Mouse (Mus musculus) retina, embryonic 14.5 days (tissue): ENCODE measurements around the gene Zfp36l1.
A peak's percentile ranks its signal among the peaks of the same experiment; 100 is the strongest.

Experiments used
- DNase-seq: peaks from one replicate; pipeline ENCODE4 v3.0.0-alpha.2; 2015; ENCODE audit warnings: low spot score

Gene Zfp36l1

DNA sequence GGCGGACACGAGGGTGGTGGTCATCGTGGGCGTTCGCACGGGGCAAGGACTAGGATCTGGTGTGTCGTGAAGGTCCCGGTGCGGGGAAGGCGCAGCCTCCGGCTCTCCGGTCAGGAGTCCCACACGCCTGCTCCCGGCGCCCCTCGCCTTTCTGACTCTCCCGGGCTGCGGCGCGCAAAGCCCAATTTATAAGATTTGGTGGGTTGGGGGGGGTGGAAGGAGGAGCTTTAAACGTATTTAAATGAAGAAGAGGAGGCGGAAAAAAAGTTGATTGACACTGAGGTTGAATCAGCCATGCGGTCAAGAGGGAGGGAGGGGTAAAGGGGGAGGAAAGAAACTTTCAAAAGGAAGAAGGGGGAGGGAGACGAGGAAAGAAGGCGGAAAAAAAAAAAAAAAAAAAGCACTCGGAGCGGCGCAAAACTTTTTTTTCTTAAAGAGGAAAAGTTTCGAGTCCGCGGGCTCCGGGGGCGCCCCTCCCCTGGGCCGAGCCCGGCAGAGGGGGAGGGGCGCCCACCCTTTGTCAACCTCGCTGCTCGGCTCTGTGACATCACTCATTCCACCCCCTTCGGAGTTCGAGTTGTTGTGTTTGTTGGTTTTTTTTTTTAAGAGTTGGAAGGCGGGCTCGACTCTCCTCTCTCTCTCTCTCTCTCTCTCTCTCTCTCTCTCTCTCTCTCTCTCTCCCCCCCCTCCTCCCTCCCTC lies at the start of gene Zfp36l1:
Zfp36l1 (minus strand) TSS at position 162 of the 700 bp plus-strand sequence.
- DNase-seq = peak; percentile 95

DNA sequence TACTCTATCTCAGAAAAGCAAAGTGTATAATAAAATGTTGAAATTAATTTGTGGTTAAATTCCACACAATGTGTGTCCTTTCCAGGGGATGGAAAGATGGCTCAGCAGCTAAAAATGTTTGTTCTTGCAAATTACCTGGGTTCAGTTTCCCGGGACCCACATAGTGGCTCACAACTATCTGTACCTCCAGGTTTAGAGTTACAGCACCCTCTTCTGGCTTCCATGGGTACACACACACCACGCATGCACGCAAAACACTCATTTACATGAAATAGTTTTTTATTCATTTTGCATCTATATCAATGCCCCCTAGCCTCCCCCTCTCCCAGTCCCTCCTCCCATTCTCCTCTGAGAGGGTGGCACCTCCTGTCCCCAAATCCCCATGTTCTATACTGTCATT lies 49.6 kb upstream of the Zfp36l1 start:
- DNase-seq = no peak

DNA sequence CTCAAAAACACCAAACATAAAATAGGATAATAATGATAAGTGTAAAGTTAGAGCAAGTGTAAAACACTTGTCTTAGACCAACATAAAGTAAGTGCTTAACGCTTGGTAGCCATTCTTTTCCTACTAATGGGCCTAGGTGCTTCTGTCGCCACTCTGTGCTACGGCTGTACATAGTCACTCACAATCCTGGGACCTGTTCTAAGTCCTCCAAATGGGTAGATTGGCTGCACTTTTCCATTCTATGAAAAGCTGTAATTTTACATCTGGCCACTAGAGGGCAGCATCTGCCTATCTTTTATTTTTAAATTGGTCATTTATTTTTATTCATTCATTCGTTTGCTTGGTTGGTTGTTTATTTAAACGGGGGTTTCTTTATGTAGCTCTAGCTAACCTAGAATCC lies 44.9 kb upstream of the Zfp36l1 start:
- DNase-seq = peak; percentile 74

DNA sequence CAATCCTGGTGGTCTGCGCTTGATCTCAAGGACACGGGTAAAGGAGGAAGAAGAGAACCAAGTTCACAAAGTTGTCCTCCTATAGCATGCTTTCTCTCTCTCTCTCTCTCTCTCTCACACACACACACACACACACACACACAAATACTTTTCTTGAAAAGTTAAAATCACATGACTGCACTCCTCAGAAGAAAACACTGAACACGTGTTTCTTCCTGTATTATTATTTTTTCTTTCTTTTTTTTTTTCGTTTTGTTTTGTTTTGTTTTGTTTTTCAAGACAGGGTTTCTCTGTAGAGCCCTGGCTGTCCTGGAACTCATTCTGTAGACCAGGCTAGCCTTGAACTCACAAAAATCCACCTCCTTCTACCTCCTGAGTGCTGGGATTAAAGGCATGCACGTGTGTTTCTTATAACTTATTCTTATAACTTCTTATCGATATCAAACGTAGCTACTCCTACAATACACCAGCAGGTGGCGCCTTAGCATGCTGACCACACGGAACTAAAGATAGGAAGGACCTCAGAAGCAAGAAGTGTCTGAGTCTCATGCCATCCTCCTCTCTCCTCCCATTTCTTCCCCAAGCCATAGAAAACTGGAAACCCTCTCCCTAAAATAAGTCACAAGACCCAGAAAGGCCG lies 41.0 kb upstream of the Zfp36l1 start:
- peak; percentile 85 for DNase-seq

DNA sequence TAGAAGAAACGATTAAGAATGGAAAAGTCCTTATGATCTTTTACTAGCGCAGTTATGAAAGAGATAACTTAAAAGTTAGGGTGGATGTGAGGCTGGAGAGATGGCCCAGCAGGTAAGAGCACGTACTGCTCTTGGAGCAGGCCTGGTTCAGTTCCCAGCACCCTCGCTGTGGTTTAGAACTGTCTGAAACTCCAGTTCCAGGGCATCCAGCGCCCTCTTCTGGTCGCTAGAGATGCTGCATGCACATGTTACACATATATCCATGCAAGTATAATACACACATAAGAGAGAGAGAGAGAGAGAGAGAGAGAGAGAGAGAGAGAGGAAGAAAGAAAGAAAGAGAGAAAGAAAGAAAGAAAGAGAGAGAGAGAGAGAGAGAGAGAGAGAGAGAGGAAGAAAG lies 40.3 kb upstream of the Zfp36l1 start:
- DNase-seq = no peak

DNA sequence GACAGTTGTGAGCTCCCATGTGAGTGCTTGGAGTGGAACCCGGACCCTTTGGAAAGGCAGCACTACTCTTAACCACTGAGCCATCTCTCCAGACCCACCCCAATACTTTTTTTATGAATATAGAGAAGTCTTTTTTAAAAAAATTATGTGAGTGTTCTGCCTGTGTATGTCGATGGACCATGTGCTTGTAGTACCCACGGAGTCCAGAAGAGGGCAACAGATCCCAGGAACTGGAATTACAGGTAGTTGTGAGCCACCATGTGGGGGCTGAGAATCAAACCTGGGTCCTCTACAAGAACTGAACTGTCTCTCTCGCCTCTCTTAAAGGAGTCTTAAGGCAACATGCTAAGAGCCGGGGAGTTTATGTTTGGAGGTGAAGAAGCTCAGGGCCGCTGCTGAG lies 39.0 kb upstream of the Zfp36l1 start:
- DNase-seq = no peak

DNA sequence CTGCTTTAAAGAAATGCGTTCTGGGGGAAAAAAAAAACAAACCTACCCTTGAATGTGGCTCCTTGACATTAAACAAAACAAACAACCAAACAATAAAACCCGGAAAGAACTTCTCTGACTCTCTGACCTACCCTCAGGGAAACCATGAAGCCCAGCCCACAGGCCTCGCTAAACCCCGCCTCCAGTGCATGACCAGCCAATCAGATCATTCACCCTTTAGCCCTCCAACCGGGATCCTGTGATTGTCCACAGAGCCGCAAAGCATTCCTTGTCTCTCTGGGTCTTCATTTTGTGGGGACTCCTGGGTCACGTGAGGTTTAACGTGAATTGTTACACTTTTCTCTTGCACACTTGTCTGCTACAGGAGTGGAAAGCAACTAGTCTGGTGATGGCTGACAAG lies 37.8 kb upstream of the Zfp36l1 start:
- peak; percentile 64 for DNase-seq

DNA sequence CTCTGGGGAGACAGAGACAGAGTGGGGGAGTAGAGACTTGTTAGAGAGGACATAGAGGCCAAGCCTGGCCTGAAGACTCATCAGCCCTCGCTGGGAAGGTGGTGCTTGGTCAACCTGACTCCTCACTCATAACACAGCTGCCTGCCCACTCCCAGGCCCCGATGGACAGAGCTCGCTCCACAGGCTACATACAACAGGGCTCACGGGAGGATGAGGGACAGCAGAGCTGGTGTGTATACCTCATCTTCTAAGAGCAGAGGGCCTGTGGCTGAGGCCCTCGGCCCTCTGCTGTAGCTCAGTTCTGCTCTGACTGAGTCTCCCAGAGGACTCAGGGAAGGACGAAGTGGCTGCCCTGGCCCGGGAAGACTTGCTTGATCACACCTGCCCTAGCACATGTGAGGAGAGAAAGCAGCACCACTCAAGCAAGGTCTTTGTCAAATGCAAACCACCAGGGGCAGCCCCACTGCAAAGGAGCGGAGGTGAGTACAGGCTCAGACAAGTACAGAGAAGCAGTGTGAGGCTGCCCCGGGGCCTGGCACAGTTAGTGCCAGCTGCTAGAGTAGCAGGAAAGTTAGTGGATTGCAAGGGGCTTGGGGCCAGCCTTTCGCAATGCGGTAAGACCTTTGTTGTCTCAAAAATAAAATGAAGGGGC lies 34.9 kb upstream of the Zfp36l1 start:
- DNase-seq = no peak

DNA sequence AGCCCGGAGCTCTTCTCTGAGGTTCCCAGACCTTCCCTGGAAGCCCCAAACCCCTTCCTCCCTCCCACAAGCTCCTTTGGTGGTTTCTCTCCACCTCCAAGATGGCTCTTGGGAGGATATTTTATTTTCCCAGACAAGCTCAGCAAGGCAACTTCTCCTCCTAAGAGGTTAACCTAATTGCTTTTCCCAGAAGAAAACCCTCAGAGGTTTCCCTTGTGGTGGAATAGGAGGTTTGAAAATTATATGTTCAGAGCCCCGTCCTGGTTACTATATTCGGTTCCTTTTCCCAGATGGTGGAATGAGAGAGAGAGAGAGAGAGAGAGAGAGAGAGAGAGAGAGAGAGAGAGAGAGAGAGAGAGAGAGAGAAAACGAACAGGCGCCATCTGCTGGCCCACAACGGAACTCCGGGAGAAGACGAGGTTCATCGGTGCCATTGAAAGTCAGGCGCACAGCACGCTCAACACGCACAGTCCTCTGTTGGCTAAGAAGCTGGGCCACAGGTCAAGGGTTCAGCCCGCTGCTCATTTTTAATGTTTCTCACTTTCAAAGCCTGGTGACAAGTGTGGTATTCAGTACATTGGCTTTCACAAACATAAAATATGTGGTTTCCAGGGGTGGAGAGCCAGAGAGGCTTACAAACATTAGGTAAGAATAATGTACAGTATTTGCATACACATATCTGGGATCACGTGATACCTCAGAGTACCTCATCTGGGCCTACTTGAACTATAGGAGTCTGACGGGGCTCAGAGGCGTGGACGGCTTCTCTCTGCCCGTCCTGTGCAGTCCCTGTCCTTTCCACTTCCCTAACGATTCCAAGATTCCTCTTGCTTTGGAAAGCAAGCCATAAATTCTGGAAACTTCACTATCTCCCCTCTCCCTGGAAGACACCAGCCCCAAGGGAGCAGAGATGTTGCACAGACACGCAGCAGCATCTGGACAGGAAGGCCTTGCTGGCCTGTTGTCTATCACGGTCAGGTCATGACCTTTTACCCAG lies 33.7 kb upstream of the Zfp36l1 start:
- DNase-seq = peak; percentile 91

DNA sequence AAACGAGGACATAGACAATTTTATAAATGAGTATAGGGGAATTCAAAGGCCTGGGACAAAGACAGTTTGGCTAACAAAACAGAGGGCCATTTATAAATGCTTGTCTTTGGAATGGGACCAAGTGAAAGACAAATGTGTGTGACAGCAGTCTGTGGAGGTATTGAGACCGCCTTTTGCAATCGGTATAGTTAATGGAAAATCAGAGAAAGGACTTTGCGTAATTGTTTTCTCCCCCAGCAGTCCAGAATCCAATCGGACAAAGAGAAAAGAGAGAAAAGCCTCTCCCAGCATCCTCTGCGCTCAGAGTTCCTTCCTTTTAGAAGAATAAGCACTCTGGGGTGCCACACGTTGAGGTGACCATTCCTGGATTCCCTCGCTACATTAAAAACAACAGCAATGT lies 32.6 kb upstream of the Zfp36l1 start:
- no peak for DNase-seq

DNA sequence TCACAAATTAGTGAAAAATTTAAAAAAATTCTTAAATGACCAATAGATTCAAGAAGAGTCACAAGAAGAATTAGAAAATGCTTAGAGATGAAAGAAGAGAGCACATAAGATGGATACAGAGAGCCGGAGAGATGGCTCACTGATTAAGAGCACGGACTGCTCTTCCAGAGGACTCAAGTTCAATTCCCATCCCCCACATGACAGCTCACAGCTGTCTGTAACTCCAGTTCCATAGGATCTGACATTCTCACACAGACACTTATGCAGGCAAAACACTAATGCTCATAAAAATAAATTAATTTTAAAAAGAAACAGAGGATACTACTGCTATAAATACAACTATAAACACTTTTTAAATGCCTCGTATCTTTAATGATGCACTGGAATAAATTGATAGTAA lies 32.0 kb upstream of the Zfp36l1 start:
- no peak for DNase-seq

DNA sequence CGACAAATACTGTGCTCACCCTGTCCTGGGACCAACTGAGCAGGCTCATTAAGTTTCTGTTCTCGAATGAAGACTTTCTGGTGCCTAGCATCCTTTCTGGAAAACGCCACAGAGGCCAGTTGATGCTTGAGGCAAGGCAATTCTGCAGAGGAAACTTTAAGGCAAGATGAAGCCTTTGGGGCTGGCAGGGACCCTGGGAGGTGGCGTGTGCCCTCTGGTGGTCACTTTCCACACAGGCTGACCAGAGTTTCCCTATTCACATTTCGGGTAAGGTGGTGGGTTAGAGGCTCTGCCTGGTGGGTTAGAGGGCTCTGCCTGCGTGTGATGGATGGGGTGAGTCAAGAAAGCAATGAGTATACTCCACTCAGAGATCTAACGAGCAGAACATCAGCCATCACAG lies 28.7 kb upstream of the Zfp36l1 start:
- DNase-seq = peak; percentile 88

DNA sequence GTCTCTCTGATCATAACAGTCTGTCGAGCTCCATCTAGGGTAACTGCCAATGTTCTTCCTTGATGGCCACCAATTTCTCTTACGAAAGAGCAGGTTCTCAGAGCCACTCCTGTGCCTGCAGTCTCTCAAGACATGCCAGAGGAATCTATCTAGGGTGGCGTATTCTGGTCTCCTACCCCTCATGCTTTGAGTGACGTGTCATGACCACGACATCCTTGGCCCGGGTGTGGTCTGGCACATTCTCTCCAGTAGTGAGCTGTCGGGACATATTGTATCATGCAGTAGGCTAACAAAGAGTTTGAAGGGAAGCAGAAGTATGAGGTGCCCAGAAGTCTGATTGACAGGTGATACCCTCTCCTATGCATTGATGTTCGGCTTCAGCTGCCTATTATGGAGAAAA lies 28.2 kb upstream of the Zfp36l1 start:
- no peak for DNase-seq

DNA sequence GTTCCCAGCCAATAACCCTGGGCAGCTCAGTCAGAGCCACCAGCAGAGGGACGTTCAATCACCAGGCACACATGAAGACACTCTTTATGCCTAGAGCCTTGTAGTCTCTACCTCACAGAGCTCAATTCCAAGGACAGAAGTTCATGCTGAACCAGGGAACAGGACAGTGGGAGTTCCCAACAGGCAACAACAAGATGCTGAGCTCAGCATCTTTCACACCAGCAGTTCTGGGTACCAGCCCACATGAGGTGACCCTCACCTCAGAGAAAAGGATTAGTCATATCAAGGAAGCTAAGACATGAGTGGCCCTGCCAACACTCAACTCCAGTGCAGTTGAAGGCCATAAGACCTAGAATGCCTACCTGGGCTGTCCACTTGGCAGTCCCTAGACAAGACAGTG lies 24.9 kb upstream of the Zfp36l1 start:
- DNase-seq = no peak

DNA sequence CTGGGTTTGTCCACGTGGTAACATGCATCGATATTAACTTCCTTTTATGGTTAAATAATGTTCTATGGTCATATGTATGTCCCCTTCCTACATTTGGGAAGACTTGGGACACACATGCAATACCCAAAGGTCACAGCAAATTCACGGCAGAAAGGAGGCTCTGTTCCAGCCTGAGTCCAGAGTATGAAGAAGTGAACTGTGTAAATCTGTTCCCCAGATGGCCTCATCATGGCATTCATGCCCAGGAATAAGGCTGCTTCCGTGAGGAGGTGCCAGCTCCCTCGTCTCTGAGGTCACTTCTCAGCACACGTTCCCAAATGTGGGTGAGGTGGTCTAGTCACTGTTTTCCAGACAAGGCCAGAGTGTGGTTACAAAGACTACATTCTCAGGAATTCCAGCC lies 24.4 kb upstream of the Zfp36l1 start:
- DNase-seq = no peak

DNA sequence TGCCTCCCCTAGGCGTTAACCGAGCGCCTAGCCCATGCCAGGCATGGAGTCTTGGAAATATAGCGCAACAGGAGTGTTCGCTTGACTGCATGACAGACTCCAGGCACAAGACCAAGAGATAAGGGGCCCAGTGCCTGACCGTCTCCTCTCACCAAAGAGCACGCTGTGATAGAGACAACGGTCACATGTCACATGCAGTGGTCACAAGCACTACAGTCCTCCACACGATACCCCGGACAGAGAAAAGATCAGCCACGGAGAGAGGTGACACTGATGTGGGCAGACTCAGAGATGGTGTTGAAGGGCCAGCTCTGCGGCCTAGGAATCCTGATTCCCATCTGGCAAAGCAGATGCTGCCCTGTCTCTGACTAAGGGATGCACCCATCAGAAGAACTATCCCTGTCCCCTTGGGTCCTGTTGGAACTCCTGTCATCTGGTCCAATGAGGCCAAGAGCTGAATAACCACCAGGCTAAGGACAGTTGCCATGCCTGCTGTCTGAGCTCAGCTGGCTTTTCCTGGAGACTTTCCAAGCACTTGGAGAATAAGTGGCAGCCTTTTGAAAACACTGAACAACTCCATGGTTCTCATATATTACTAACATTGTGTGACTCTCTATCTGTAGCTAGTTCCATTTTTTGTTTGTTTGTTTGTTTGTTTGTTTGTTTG lies 23.6 kb upstream of the Zfp36l1 start:
- DNase-seq = no peak

DNA sequence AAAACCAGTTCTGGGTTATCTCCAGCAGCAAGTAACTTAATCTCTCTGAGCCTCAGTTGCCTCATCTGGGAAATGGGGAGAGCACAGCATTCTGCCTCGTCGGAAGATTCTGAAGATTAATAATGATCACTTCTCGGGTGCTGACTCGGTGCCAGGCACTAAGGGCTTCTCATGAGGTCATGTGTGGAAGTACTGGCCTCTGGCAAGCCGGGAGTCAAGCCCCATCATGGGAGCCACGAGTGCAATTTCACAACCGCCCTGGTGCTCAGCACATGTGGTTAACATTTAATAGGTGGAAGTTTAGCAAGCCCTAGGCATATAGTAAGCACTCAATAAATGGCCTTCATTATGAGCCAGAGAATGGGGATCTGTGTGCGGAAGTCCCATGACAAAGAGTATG lies 22.4 kb upstream of the Zfp36l1 start:
- no peak for DNase-seq

DNA sequence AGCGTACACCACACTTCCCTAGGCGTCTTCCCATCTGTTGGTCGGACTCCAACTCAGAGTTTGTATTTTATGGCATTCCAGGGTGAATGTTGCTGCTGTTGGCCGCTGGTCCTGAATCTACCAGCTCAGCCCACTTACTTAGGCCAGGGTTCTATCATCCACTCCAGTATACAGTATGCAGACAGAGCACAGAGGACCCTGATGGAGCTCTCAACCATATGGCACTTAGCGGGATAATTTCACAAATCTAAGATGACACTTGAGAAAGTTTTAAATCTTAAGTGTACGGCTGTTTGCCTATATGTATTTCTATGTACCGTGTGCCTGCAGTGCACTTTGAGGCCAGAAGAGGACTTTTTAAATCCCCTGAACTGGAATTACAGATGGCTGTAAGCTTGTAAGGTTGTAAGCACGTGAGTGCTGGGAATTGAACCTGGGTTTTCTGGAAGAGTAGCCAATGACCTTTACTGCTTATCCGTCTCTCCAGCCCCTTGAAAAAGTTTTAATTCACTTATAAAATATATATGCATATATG lies 20.3 kb upstream of the Zfp36l1 start:
- DNase-seq = peak; percentile 55

DNA sequence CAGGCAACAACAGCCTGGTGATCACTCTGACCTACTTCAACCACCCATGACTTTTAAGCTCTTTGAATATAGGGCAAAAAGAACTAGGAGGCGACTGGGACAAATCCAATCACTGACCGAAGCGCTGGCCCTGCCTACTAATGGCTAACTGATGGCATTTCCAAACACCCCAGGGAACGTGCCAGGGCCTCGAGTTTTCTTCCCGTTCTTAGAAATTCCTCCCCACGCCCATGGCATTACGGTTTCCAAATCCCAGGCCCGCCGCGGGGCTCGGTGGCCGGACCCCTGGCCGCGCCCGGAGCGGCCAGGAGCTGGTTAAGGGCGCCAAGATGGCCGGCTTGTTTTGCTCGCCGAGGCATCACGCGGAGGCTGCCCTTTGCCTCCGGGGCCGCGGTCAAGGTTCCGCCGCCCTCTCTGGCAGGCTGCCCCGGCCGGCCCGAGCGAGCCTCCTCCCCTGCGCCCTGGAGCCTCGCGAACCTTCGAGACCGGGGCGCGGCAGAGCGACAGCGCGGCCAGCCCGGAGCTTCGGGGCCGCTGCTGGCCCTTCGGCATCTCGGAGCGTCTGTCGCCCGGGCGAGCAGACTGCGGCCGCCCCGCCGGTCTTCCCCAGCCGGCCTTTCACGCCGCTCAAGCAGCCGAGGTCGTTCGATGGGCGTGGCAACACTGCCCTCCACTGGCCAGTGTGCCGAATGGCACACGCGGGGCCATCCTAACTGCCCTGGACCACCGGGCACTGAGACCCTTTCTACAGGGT lies 19.6 kb upstream of the Zfp36l1 start:
- DNase-seq = peak; percentile 96

DNA sequence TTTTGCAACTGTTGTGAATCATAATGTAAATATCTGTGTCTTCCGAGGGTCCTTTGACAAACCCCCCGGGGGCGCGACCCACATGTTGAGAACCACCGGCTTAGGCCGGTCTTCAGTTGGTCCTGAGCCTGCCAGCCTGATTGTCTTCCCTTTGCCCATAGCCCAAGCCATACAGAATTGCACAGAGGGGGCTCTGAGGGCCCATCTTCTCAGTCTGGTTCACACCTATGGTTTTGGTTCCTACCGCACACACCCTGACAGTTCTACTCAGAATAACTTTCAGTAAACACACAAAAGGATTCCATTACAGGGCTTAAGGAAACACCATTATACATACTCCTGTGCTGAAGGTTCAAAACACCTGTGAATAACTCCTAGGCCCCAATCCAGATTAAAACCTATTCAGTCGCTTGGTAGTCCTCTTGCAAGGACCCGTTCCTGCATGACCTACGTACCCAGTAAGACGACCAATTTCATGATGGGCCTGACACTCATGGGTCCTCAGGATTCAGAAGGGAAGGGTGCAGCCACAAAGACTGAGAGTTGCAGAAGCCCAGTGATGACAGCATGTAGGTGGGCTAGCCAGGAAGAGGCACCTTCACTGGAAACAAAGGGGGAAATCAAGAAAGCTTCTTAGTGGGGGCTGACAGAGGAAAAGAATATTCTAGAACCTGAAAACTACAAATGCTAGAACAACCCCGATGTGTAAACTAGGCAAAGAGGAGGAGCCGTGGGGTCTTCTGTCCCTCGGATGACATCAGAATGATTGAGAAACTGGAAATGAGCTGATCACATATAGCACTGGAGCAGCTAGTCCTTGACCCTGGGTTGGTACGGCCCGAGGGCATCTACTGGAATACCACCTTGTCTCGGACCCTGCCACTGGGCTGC lies 18.8 kb upstream of the Zfp36l1 start:
- DNase-seq = peak; percentile 32
